Mouse (Mus musculus): Measurements from ENCODE around the gene Gm49387.

- no peak for TF ChIP-seq CTCF (IDR thresholded peaks at IDR 0.05; ENCODE audit: extremely low read depth, insufficient read depth, low read length)
- no peak for TF ChIP-seq POLR2A (IDR thresholded peaks at IDR 0.05; ENCODE audit: extremely low read depth, insufficient read depth, low read length)
These were observed 119.4 kb downstream of the Gm49387 start for GRCm38 (mm10) chr14:31521318-31521717.
